9 mouse cellular contexts compared by ENCODE assay signal in the genomic region with DNA sequence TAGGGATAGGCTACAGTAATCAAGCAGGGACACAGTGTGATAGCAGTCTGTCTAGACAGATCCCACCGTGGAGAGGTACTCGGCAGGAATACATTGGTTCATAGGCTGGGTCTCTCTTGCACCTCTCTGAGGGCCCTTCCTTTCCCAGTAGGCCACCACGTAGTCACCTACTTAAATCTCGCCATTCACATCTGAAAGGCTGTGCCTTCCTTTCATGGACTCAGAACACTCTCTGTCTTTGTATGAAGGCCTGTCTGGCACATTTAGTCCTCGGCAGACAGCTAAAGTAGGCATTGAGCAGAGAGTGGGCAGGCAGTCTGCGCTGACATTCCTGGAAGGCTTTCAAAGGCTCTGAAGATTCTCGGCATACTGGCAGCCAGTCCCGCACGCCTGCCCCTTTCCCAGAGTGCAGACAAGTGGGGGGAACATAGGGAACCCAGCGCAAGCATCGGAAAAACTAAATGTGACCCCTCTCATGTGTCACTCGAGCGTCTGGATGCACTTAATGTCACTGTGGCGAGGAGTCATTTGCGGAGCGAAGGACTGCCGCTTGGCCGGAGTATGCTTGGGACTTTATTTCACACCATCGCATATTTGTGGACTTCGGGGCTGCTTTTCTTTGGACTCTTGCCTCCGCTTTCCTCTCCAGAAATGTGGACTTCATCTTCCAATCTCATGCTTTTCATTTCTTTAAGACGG.
DNase-seq lines count a peak whose midpoint lies in the region; ATAC-seq and TF ChIP-seq lines count a peak whose summit lies in the region.
"Had no signal": no experiment of that assay in that cellular context is flagged by ENCODE, and none has a peak within 500 bp of the region (broad histone marks: within the 10 kb centered on the region; RNA-seq: fewer than 3 reads in every experiment).

No protein-coding gene starts in this region.

- no peaks in the 10 kb centered on the region for H3K27me3 ChIP-seq in heart, adult 2 months (ENCODE audit: control insufficient read depth, insufficient read depth, low read length)
- H3K27me3 ChIP-seq in kidney, embryonic 14.5 days (ENCODE audit: control insufficient read depth, insufficient read depth, low read length), result no peaks in the 10 kb centered on the region
- no peaks in the 10 kb centered on the region for H3K27me3 ChIP-seq in limb, embryonic 13.5 days

- H3K27ac ChIP-seq in heart, adult 2 months, result peak overlapping the region; percentile 80
- 0 out of 2 replicates have a peak overlapping the region, but pooled peaks have one; percentile 14 for H3K27ac ChIP-seq in kidney, embryonic 14.5 days (ENCODE audit: low read depth, low read length)
- peak overlapping the region; percentile 59 for H3K27ac ChIP-seq in limb, embryonic 13.5 days

- H3K79me2 ChIP-seq in heart, adult 2 months (replicated peaks; ENCODE audit: control insufficient read depth, insufficient read depth, low read length), result no peaks in the 10 kb centered on the region

- H3K9me3 ChIP-seq in kidney, embryonic 14.5 days (ENCODE audit: control insufficient read depth, low read length), result no peaks in the 10 kb centered on the region
- no peaks in the 10 kb centered on the region for H3K9me3 ChIP-seq in limb, embryonic 13.5 days
- H3K9me3 ChIP-seq: megakaryocyte, embryonic 14.5 days had no signal

- no peak for ATAC-seq in kidney, embryonic 14.5 days (ENCODE audit: low FRiP score, low TSS enrichment)
- 0 out of 2 replicates have a peak, but pooled peaks have one; percentile 40 for ATAC-seq in limb, embryonic 13.5 days (ENCODE audit: low FRiP score, low read depth)

- peaks cover 52% of the 10 kb centered on the region for H3K36me3 ChIP-seq in heart, adult 2 months (ENCODE audit: control insufficient read depth, insufficient read depth, low read length)
- peaks cover 8% of the 10 kb centered on the region; the same call in 1 of the 2 replicates for H3K36me3 ChIP-seq in kidney, embryonic 14.5 days (ENCODE audit: control insufficient read depth, insufficient read depth, low read length)
- peaks cover 16% of the 10 kb centered on the region for H3K36me3 ChIP-seq in limb, embryonic 13.5 days

- H3K4me3 ChIP-seq in heart, adult 2 months, result no peak overlapping the region
- H3K4me3 ChIP-seq in kidney, embryonic 14.5 days (ENCODE audit: low read length), result no peak overlapping the region
- no peak overlapping the region for H3K4me3 ChIP-seq in limb, embryonic 13.5 days
- H3K4me3 ChIP-seq: megakaryocyte, embryonic 14.5 days had no signal

- intact Hi-C loops in heart, adult 2 months (cut with DNase I), result loop anchor here (5.0 kb wide), 1 partner anchor 137 kb away; no protein-coding TSS in a partner anchor

- H3K9ac ChIP-seq in heart, adult 2 months (ENCODE audit: low read depth, low read length), result peak overlapping the region; percentile 24; the same call in 1 of the 2 replicates
- no peak overlapping the region for H3K9ac ChIP-seq in kidney, embryonic 14.5 days (ENCODE audit: low read depth, low read length)
- H3K9ac ChIP-seq in limb, embryonic 13.5 days, result no peak overlapping the region

- H3K4me2 ChIP-seq in kidney, embryonic 14.5 days (replicated peaks; ENCODE audit: low read depth, low read length), result no peak overlapping the region
- H3K4me2 ChIP-seq in limb, embryonic 13.5 days (replicated peaks), result peak overlapping the region; percentile 15; the same call in 1 of the 2 replicates

- peaks cover 44% of the 10 kb centered on the region for H3K4me1 ChIP-seq in heart, adult 2 months (ENCODE audit: control insufficient read depth, insufficient read depth, low read length)
- peaks cover 33% of the 10 kb centered on the region for H3K4me1 ChIP-seq in kidney, embryonic 14.5 days (ENCODE audit: control insufficient read depth, insufficient read depth, low read length)
- H3K4me1 ChIP-seq in limb, embryonic 13.5 days, result peaks cover 21% of the 10 kb centered on the region
- H3K4me1 ChIP-seq: megakaryocyte, embryonic 14.5 days had no signal

- peak; percentile 80 for TF ChIP-seq EP300 in heart, adult 2 months (IDR thresholded peaks at IDR 0.05; ENCODE audit: insufficient read depth, low read depth, low read length)

- 52% methylated on average over 22 of the region's 22 CpGs for WGBS in heart, adult 2 months
- WGBS in kidney, embryonic 14.5 days, result 78% methylated on average over 22 of the region's 22 CpGs
- WGBS in limb, embryonic 13.5 days, result 55% methylated on average over 22 of the region's 22 CpGs

- peak; percentile 58 to 65 for DNase-seq in adrenal gland, adult (ENCODE audit: inconsistent age in 2 of 2, low spot score in 1 of 2)
- DNase-seq in adrenal gland, postnatal 4 days (ENCODE audit: low spot score in 2 of 2), result no peak
- DNase-seq in brain, embryonic 14.5 days (ENCODE audit: low read depth), result peak; percentile 95
- peak; percentile 59 to 81 for DNase-seq in heart, adult 2 months
- peak; percentile 72 to 84 for DNase-seq in right cerebral cortex, postnatal 36 days (ENCODE audit: low spot score in 2 of 2)
- DNase-seq in urinary bladder, postnatal 25 days (ENCODE audit: low spot score), result no peak

- no peak for TF ChIP-seq CTCF in brain, embryonic 14.5 days (IDR thresholded peaks at IDR 0.05; ENCODE audit: borderline replicate concordance, extremely low read depth, insufficient read depth, insufficient read length)
- TF ChIP-seq CTCF in heart, adult 2 months (IDR thresholded peaks at IDR 0.05), result no peak

- TF ChIP-seq POLR2A in brain, embryonic 14.5 days (IDR thresholded peaks at IDR 0.05; ENCODE audit: borderline replicate concordance, extremely low read depth, insufficient read depth, insufficient read length, poor library complexity, severe bottlenecking), result no peak
- no peak for TF ChIP-seq POLR2A in heart, adult 2 months (IDR thresholded peaks at IDR 0.05; ENCODE audit: insufficient read depth, low read depth, low read length)

Comparison
In these comparisons a context has a peak if more than half of its experiments do, and no peak if none do; other contexts are left out.
1. DNase-seq: peak in adrenal gland, adult (2 of 2), brain, embryonic 14.5 days (single experiment), heart, adult 2 months (2 of 2) and right cerebral cortex, postnatal 36 days (2 of 2); none in adrenal gland, postnatal 4 days (0 of 2) and urinary bladder, postnatal 25 days (single experiment).
2. H3K27ac ChIP-seq: peak in every context shown above with its lines; median percentile 80 in heart, adult 2 months; 59 in limb, embryonic 13.5 days; 14 in kidney, embryonic 14.5 days.